Mouse (Mus musculus): ENCODE measurements at regions not wholly inside any gene's neighbourhood (a gene's known extent, or its start where the extent isn't known, plus 50 kb on each side); places are given as distances from the start of the nearest gene placed in this dataset.

DNA sequence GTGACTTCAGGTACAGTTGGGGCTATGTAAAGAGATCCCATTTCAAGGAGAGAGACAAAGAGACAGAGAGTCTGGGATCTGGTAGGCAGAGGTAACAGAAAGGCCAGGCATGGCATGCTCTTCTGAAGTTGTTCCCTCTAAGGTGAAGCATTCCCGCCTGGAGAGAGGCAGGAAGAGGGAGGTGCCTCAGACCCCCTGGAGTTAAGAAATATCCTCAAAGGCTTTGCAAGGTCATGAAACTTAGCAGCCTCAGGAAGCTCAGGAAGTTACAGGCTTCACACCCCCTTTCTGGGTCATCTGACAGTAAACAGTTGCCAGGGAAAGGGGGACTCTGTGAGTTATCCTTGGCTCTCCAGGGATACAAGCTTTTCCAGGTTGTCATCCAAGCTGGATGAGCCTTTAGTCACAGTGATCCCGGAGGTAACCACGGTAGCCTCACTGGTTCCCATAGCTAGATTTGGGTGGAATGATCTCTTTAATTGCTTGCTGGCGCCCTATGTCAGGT is 57.2 kb upstream of the Arntl start:
- DNase-seq (ENCODE audit: low spot score in 2 of 2), result no peak
- intact Hi-C loops (cut with DNase I), result no loop called here

DNA sequence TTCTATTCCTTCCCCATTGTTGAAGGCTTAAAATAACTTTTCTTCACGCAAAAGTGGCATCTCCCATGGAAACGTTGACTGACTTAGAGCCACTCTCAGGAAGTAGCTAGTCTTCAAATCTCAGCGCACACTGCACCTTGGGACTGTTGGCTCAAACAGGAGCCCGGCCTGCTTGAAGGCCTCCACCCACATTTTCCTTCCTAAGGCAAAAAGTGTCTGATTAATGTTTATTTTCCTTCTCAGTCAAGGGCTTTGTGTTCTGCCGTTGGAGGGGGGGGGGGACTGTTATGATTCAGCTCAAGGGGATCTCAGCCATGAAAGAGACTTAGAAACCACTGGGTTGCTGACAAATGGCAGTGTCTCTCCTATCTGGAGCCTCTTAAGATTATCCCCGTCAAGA is 56.5 kb upstream of the Arntl start:
- no peak for DNase-seq (ENCODE audit: low spot score in 2 of 2)
- intact Hi-C loops (cut with DNase I), result no loop called here

DNA sequence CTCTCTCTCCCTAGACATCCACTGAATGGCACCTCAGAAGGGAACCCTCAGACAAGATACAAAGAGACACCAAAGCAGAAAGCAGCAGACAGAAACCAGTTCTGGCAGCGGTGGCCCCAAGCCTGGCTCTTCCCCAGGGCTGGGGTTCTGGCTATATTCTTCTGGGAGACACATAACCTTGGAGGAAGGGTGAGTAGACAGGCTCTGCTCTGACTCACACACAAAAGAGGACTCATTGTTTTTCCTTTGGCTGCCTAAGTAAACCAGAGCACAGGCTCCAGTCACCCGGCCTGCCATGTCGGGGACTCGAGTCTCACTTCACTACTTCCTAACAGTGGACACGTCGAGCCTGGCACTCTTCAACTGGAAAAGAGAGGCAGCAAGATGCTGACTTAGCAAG is 55.8 kb upstream of the Arntl start:
- intact Hi-C loops (cut with DNase I), result no loop called here
- DNase-seq (ENCODE audit: low spot score in 2 of 2), result no peak

DNA sequence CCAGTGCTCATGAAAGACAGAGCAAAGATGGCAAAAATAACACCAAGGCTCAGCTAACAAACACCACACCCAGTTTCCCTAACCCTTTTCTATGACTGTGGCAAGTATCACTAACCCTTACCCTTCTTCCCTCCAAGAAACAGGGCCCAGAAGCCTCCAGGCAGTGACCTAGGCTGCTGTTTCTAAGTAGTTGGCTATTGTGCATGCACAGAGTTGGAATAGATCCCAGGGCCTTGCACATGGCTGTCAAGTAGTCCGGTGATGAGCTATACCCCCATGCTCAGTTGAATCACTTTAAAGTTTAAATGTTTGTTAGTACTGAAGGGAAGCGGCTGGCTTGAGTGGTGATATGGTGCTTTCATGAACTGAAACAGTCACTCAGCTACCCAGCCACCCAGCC is 53.9 kb upstream of the Arntl start:
- intact Hi-C loops (cut with DNase I), result no loop called here
- DNase-seq (ENCODE audit: low spot score in 2 of 2), result no peak

DNA sequence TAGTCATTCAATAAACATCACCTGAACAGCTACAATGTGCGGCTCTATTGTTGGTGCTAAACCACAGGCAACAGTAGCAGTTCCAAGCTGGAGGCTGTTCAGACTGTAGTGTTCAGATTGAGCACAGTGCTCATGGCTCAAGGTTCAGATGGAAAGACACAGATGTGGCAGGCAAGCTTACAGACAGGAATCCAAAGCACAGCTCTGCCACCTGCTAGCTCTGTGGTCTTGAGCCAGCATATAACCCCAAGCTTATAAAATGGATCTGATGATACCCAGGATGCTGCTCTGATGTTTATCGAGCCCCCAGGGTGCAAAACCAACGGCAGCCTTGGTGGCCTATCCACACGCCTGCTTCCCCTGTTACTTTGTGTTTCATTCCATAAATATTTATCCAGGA is 53.2 kb upstream of the Arntl start:
- intact Hi-C loops (cut with DNase I), result no loop called here
- no peak for DNase-seq (ENCODE audit: low spot score in 2 of 2)

DNA sequence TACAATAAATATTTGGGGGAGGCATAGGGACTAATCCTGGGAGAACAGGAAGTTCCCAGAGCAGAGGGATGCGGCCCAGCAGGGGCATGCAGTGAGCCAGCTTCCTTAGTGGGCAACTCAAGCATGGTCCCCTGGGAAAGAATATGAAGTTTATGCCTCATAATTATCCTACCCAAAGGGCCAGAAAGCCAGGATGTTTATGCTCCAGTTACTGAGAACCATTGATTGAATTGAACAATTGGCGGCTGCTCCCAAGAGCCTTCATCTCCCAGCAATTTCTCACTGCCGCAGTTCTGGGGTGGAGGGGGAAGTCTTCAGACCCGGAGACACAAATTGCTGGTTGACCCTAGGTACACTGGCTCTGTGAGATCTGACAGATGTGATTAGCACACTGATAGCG is 50.9 kb upstream of the Arntl start:
- intact Hi-C loops (cut with DNase I), result no loop called here
- DNase-seq (ENCODE audit: low spot score in 2 of 2), result no peak

DNA sequence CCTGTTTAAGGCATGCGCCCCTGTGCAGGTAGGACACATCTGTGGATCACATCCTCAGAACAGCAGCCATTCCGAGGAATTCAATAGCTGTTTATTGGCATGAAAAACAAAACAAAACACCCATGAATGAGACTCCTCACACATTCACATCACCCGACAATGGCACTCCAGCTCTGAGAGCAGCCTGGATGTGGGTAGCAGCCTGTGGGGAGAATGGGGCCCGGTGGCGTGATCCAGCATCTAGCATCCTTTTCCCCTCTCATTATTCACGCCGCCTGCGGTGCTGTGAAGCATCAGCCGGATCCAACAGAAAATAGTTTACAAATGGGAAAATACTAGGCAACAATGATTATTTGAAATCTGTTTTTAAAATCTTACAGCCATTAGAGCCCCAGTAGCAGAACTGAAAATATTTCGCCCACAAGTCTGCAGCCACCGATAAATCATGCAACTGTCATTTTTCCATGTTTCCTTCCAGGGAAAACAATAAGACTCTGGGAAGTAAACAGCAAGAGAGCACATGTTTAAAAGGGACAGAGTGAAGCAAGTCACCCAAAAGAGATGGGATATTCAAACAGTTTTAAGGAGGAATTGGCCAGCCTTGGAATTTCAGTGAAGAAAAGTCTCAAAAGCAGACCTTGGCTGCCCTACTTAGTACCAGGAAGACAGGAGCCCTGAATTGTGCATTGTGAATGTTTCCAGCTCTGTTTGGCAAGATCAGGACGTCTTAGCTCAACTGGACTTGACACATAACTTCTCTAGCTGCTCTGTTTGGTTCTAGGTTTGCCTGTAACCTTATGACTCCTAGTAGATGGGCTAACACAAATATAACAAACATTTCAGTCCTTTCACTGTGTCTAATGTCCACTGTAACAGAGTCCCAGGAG is 50.2 kb upstream of the Arntl start:
- intact Hi-C loops (cut with DNase I), result no loop called here
- no peak for DNase-seq (ENCODE audit: low spot score in 2 of 2)

All from left cerebral cortex, postnatal 36 days (tissue).